Mouse (Mus musculus) c-Kit-positive CD71-positive TER-119-positive erythroid progenitor cells, embryonic 14.5 days (primary cell): ENCODE measurements at regions not wholly inside any gene's neighbourhood (a gene's known extent, or its start where the extent isn't known, plus 50 kb on each side); places are given as distances from the start of the nearest gene placed in this dataset.
A peak's percentile ranks its signal among the peaks of the same experiment; 100 is the strongest.

Source experiments
- DNase-seq: peaks from one replicate; pipeline ENCODE4 v3.0.0-alpha.2; 2013; ENCODE audit warnings: low spot score

GRCm38 (mm10) chr8:26356801-26357200 lies 237.5 kb downstream of the Gm45692 start:
- no peak for DNase-seq

GRCm38 (mm10) chr8:26358711-26359136 lies 239.4 kb downstream of the Gm45692 start:
- DNase-seq: no peak

GRCm38 (mm10) chr8:26362366-26362765 lies 243.0 kb downstream of the Gm45692 start:
- DNase-seq: no peak

GRCm38 (mm10) chr8:26363616-26364015 lies 244.3 kb downstream of the Gm45692 start:
- no peak for DNase-seq

GRCm38 (mm10) chr8:26364637-26365036 lies 245.3 kb downstream of the Gm45692 start:
- DNase-seq: no peak

- DNase-seq: peak; percentile 13
These were observed 261.3 kb downstream of the Gm45692 start for GRCm38 (mm10) chr8:26380668-26381067.

GRCm38 (mm10) chr8:26382426-26382825 lies 263.1 kb downstream of the Gm45692 start:
- DNase-seq: no peak

- no peak for DNase-seq
These were observed 264.6 kb downstream of the Gm45692 start for GRCm38 (mm10) chr8:26383886-26384285.

GRCm38 (mm10) chr8:26384305-26384993 lies 265.1 kb downstream of the Gm45692 start:
- DNase-seq: no peak

GRCm38 (mm10) chr8:26384994-26385345 lies 265.6 kb downstream of the Gm45692 start:
- DNase-seq: no peak

GRCm38 (mm10) chr8:26395061-26395460 lies 275.7 kb downstream of the Gm45692 start:
- no peak for DNase-seq

GRCm38 (mm10) chr8:26420002-26420401 lies 300.7 kb downstream of the Gm45692 start:
- no peak for DNase-seq

GRCm38 (mm10) chr8:26420536-26420935 lies 301.2 kb downstream of the Gm45692 start:
- no peak for DNase-seq

- DNase-seq: no peak
These were observed 308.0 kb downstream of the Gm45692 start for GRCm38 (mm10) chr8:26427311-26427710.

- no peak for DNase-seq
These were observed 310.5 kb downstream of the Gm45692 start for GRCm38 (mm10) chr8:26429751-26430327.

- DNase-seq: no peak
These were observed 313.0 kb downstream of the Gm45692 start for GRCm38 (mm10) chr8:26432161-26432919.

GRCm38 (mm10) chr8:26436236-26436635 lies 316.9 kb downstream of the Gm45692 start:
- DNase-seq: no peak

GRCm38 (mm10) chr8:26437571-26437970 lies 318.2 kb downstream of the Gm45692 start:
- DNase-seq: no peak

- DNase-seq: no peak
These were observed 319.0 kb downstream of the Gm45692 start for GRCm38 (mm10) chr8:26438246-26438862.

GRCm38 (mm10) chr8:26438877-26439276 lies 319.5 kb downstream of the Gm45692 start:
- DNase-seq: no peak

GRCm38 (mm10) chr8:26441268-26442030 lies 322.1 kb downstream of the Gm45692 start:
- no peak for DNase-seq

- peak; percentile 28 for DNase-seq
These were observed 323.7 kb downstream of the Gm45692 start for GRCm38 (mm10) chr8:26443041-26443440.
